Mouse (Mus musculus) cerebellum, postnatal 14 days (tissue): ENCODE data around the gene Zfp827.

ENCODE experiments used
- DNase-seq, 2 experiments: peaks; one replicate each; pipeline ENCODE4 v3.0.0; 2021; ENCODE audit warnings: mixed read lengths in 2 of 2

The Zfp827 gene

DNA sequence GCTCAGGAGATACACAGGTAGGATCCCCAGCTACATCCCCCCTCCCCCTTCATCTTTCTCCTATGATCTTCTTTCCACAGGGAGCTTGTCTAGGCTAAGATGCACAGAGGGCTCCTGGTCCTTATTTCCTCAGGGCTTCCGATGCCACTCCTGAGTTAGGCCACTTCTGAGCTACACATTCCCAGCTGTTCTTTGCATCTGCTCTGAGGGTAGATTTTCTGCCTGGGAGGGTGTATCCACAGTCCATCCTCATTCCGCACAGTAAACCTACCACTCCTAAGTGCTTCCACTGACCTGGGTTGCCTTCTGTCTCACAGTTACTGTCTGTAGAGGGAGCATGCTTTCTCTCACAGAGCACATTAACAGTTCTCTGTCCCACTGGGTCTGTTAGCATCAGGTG lies 37.7 kb downstream of the Zfp827 start:
- DNase-seq = no peak

DNA sequence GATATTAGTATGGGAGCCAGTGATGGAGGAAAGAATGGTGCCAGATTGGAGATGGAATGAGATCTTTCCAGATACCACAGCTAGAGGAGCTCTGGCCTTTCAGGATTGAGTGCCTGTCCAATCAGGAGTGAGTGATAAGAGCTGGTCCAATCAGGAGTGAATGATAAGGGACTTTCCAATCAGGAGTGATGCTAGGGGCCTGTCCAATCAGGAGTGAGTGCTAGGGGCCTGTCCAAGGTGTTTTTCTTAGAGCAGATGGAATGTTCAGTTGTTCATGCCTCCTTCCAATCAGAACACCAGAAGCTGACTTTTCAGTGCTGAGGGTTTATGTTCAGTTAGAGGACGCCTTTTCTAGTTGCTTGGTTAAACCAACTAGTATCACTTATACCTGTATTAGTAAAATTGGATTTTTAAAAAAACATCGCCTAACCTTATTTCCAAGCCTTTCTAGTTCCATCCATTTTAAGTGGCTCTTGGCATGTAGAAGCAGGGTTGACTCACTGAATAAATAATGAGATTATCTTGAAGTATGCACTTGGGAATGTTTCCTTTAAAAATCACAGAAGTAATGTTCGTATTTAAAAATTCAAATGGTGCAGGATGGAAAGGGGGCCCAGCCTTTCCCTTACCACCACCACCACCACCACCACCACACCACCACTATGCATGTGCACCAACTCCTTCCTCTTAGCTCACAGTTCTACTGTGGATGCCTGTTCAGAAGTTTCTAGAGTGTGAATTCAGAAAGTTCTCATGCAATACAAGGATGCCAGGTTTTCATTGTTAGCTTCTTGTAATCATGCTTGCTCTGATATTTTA lies 39.8 kb downstream of the Zfp827 start:
- no peak for DNase-seq

GRCm38 (mm10) chr8:79073311-79073710 lies 45.1 kb downstream of the Zfp827 start:
- no peak for DNase-seq

DNA sequence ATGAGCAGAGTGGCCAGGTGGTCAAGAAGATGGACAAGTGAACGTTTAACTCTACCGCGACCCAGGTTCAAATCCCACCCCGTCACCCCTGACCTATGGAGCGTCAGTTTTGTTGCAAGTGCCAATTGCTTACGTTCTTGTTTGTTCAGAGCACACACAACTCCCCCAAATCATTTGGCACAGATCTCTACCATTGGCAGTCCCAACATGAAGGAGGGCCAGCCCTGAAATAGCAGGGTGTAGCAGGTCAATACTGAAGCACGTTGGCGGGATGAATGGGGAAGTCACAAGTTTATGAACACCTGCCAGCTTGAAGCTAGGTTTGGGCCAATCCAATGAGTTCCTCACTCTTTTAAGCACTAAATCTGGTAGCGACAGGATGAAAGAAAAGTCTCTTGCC lies 46.7 kb downstream of the Zfp827 start:
- no peak for DNase-seq

DNA sequence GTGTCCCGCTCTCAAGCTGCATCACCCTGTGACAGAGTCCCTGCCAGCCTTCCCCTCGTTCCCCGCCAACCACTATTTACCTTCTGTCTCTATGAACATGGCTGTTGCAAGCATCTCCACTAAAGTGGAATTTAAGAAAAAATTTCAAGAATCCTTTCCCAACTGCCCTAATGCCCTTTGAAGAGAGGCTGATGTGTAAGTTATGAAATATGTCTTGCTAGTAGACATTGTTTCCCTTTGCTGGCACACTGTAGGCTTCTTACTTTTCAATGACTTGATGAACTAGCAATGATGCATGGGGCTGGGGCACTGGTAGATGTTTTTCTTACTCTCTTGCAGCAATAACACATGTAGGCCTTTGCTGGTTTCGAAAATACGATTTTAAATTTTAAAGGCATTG lies 49.0 kb downstream of the Zfp827 start:
- DNase-seq = no peak

DNA sequence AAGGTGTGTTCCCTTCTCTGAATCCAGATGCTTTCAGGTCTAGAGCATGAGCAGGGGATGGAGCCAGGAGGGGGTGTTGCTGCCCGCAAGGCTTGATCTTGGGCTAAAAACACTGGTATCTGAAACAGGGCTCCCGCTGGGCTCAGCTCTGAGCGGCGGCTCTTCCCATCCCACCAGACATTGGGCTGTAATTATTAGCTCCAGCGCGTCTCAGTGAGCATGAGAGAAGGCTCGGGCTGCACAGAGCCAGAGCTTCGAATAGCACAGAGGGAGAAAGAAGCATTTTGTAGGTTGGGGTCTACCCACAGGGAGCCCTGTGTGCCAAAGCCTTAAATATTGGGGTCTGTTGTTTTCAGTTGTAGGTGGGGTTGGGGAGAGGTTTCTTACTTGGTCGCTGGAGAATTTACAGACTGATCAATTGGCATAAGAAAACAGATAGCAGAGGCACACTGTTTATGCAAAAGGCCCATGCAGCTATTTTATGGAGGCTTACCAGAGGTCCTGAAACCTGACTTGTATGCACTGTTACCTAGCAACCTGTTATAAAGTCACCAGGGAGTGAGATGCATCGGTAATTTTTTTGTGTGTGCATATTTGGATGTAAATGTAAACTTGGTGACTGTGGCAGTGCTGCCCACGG lies 50.4 kb downstream of the Zfp827 start:
- DNase-seq = no peak

DNA sequence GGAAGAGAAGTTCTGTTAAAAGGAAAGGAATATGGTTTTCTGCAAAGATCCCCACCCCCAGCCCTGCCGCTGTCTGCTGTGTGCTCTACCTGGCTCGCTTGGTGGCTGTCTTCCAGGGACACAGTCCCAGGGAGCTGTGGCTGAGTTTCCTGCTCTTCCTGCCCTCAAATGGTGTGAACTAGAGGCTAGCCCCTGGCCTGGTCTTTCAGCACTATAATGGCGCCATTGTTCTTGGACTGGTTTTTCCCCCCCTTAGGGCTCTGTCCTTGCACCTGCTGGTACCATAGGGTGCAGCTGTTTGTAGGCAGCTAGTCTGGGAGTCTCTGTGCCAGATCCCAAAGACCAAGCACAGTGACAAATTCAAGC lies 50.9 kb downstream of the Zfp827 start:
- no peak for DNase-seq

GRCm38 (mm10) chr8:79080096-79080739 lies 52.0 kb downstream of the Zfp827 start:
- DNase-seq = no peak

GRCm38 (mm10) chr8:79081333-79081732 lies 53.1 kb downstream of the Zfp827 start:
- DNase-seq = no peak

DNA sequence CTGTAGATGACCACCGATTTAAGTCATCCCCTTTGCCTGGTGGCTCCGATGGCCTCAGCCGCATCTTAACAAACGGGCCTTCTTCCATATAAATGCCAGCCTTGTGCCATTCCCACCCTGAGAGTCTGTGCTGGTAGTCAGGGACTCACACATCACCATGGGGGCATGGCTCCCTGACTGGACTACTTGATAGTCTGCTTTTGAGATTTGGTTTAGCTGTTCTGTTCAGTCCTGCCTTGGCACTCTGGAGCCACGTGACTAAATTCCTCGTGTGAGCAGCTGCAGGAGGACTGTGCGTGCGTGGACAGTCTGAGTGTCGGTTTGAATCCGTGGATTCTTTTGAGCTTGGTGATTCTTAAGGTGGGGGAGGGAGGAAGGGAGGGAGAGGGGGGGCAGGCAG lies 53.7 kb downstream of the Zfp827 start:
- DNase-seq = no peak

- peak; percentile 36 to 42 for DNase-seq
These were observed 55.5 kb downstream of the Zfp827 start for GRCm38 (mm10) chr8:79083461-79084358.

DNA sequence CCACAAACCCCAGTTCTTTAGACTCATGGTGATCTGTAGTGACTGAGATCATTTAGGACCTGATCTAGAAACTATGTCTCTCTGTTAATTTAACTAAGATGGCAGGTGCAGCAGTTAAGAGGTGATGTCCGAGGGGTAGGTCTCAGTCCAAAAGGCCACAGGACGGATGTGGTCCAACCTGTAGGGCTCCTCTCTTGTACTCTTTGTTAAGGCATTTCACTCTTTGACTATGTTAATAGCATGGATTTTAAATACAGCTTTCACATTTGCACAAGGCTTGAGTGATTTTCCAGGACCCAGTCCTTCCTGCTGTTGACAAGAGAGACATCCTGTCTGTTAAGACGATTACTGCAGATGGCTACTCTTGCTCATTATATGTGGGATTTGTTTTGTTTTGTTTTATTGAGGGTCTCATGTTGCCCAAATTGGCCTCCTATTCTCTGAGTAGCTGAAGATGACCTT lies 56.2 kb downstream of the Zfp827 start:
- DNase-seq = no peak

DNA sequence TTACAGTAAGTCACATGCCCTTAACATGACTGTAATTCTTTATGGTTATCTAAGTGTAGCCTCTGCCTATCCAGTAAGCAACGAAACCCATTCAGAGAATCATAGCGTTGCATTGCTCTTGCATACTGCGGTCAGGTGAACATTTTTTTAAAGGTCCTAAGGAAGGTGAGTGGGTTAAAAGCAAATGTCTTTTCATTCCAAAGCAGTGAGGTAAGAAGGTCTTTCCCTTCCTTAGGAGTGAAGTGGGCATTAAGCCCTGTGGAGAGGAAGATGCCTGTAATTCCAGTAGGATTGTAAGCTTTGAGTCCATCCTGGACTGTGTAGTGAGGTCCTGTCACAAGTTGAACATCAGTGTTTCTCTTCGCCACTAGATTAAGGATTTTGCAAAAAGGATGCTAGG lies 66.2 kb downstream of the Zfp827 start:
- no peak for DNase-seq

DNA sequence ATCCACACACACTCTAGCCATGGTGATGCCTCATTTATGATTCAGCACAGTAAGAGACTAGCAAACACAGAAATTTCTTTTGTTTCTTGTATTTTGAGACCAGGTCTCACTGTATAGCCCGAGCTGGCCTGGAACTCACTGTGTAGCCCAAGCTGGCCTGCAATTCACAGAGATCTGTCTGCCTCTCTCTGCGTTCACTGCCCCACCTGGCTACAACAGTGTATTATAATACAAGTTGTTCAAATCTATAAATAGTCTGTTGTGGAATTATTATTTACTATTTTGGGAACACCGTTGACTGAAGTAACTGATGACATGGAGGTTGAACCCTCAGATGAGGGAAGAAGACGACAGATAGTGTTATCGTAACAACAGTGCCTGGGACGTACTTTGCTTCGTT lies 66.9 kb downstream of the Zfp827 start:
- DNase-seq = no peak

DNA sequence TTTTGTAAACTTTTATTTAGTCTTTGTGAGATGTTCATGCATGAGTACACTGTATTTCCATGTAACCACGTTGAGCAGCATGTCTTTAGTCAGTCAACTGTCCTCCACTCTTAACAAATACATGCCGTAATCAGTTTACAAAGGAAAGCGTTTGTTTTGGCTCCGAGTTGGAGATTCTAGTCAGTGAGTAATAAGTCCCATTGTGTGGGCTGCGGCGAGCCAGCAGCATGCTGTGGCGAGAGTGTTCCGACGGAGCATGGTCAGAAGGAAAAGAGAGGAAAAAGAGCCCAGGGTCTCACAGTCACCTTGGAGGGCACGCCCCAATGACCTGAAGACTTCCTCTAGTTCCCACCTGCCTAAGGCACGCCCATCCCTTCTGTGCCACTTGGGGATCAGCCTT lies 68.7 kb downstream of the Zfp827 start:
- no peak for DNase-seq

- DNase-seq = no peak
These were observed 74.5 kb downstream of the Zfp827 start for GRCm38 (mm10) chr8:79102707-79103106.

- DNase-seq = no peak
These were observed 75.1 kb downstream of the Zfp827 start for GRCm38 (mm10) chr8:79103185-79103878.

DNA sequence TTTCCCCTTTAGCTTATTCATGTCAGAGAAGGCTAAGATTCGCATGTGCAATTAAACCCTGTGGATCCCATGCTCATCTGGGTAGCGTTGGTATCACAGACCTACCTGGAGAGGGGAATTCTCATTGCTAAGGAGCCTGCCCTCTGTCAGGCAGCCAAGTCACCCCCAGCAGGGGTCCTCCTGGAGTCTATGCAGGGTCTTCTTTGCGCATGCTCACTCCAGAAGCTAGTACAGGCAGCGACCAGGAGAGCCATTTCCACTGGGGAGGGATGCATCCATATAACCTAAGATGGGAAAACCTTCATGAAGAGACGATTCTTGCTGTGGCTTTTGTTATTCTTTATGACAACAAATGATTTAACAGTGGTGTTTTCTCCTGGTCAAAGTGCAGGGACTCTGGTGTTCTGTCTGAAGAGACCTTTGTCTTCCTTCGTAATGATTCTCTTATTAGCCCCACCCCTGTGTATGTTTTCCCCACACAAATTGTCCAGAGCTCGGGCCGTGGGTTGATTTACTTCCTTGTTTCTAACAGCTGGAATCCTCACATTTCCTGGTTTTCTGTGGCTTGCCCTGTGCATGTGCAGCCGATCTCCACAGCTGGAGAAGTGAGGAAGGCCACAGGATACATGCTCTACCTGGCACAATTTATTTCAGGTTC lies 75.8 kb downstream of the Zfp827 start:
- peak in 1 of 2 experiments; percentile 21 for DNase-seq

GRCm38 (mm10) chr8:79104634-79105033 lies 76.4 kb downstream of the Zfp827 start:
- DNase-seq = no peak

GRCm38 (mm10) chr8:79105186-79105585 lies 76.9 kb downstream of the Zfp827 start:
- no peak for DNase-seq

DNA sequence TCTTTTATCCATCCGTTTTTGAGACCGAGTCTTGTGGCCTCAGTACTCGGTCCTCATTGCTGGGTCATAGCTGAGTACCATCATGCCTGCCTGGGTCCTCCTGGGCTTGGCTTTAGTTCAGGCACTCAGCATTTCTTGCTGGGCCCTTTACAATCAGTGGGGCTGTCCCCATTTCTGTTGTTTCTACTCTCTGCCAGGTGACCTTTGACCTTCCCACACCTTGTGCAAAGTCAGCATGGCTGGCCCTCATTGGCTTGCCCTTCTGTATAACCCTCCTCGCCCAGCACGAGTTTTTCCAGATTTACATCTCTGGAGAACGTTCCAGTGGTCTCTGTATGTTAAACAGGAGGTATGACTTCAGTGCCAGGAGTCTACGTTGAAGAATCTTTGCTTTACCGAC lies 83.2 kb downstream of the Zfp827 start:
- DNase-seq = no peak

GRCm38 (mm10) chr8:79112480-79112879 lies 84.2 kb downstream of the Zfp827 start:
- no peak for DNase-seq
